Mouse (Mus musculus) stomach, postnatal 0 days (tissue): ENCODE measurements around the gene Zfp617. TPM values are rescaled to one million over a fixed set of nuclear protein-coding genes. Genes with fewer than 3 reads are reported as not detected.

ENCODE experiments used
- ATAC-seq: fragments of 200-750 bp; cut with Nextera tagmentation; 2 replicates; pipeline ENCODE4 v1.8.0; 2017; ENCODE audit not compliant: low FRiP score, low TSS enrichment
- DNase-seq: peaks from one replicate; pipeline ENCODE4 v3.0.0-alpha.2; 2016; ENCODE audit warnings: low spot score
- H3K27ac ChIP-seq: fragments of 300-500 bp; sonication (generic); replicated peaks from 2 replicates; pipeline ENCODE4 v1.5.1; 2014; ENCODE audit warnings: mild to moderate bottlenecking, control low read depth
- H3K27me3 ChIP-seq: fragments of 300-500 bp; sonication (generic); 2 replicates; pipeline ENCODE4 v1.6.1; 2014; ENCODE audit warnings: low read length; ENCODE audit not compliant: control insufficient read depth, insufficient read depth
- H3K36me3 ChIP-seq: fragments of 300-500 bp; sonication (generic); 2 replicates; pipeline ENCODE4 v1.6.1; 2014; ENCODE audit warnings: low read length, mixed read lengths; ENCODE audit not compliant: control insufficient read depth, insufficient read depth
- H3K4me1 ChIP-seq: fragments of 300-500 bp; sonication (generic); replicated peaks from 2 replicates; pipeline ENCODE4 v1.6.1; 2014; ENCODE audit warnings: antibody characterized with exemption; ENCODE audit not compliant: control insufficient read depth, insufficient read depth
- H3K4me2 ChIP-seq: fragments of 300-500 bp; sonication (generic); replicated peaks from 2 replicates; pipeline ENCODE4 v1.6.1; 2014; ENCODE audit warnings: low read depth, mild to moderate bottlenecking, control low read depth, moderate library complexity
- H3K4me3 ChIP-seq: fragments of 300-500 bp; sonication (generic); 2 replicates; pipeline ENCODE4 v1.5.1; 2014; ENCODE audit warnings: low read depth, low read length, control low read depth
- H3K9ac ChIP-seq: fragments of 300-500 bp; sonication (generic); 2 replicates; pipeline ENCODE4 v1.6.1; 2014; ENCODE audit warnings: mild to moderate bottlenecking, low read length, control low read depth, mixed read lengths
- H3K9me3 ChIP-seq: fragments of 300-500 bp; sonication (generic); 2 replicates; pipeline ENCODE4 v1.6.1; 2016; ENCODE audit warnings: low read length; ENCODE audit not compliant: control insufficient read depth
- CTCF ChIP-seq: IDR thresholded peaks from 2 replicates; pipeline ENCODE4 v1.5.1; 2016; ENCODE audit warnings: antibody characterized with exemption, low read depth, mild to moderate bottlenecking, moderate library complexity
- EP300 ChIP-seq: optimal IDR thresholded peaks from 2 replicates; pipeline ENCODE3; 2016; ENCODE audit warnings: antibody characterized with exemption
- WGBS: fragments of 180-500 bp; shearing (Covaris S2); extraction: QIAGEN DNeasy Blood & Tissue Kit; methylation state at CpG from one replicate; pipeline ENCODE4 v1.1.7; 2014; 5-methylcytosine and 5-hydroxymethylcytosine counted together
- polyA plus RNA-seq: library from polyadenylated mRNA; unstranded; fragments of >200 nt; fragmentation: Nextera tagmentation; extraction: Ambion mirVana; gene quantifications from 2 replicates; pipeline ENCODE4 v1.2.1, GENCODE M21; 2015

Gene Zfp617
- polyA plus RNA-seq, 1 experiment from 2014 or later = 11.7 TPM

- Histone ChIP-seq H3K4me3 (no peak overlapping the region), H3K27ac (no peak overlapping the region), H3K9me3 (no peaks in the 10 kb centered on the region), H3K9ac (no peak overlapping the region), H3K27me3 (no peaks in the 10 kb centered on the region), H3K36me3 (peaks cover 11% of the 10 kb centered on the region), H3K4me1 (no peaks in the 10 kb centered on the region), H3K4me2 (no peak overlapping the region)
- ATAC-seq (no peak), DNase-seq (no peak)
- WGBS = 81% methylated on average over 3 of the region's 3 CpGs
- TF ChIP-seq CTCF = no peak
- no peak for TF ChIP-seq EP300
Observed at GRCm38 (mm10) chr8:71964051-71964450, 55.6 kb downstream of the Zfp617 start.

DNA sequence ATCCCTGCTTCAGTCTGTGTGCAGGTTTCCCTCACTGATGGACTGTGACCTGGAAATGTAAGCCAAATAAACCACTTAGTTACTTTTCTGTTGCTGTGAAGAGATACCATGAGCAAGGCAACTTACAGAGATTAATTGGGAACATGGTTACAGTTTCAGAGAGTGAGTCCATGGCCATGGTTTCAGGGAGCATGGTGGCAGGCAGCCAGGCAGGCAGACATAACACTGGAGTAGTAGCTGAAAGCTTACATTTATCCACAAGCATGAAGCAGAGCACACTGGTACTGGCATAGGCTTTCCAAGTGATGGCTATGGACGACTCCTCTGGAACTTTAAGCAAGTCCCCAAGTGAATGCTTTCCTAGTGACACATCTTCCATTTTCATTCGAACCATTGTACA, 56.7 kb downstream of the Zfp617 start:
- Histone ChIP-seq H3K4me3 (no peak overlapping the region), H3K27ac (no peak overlapping the region), H3K4me1 (no peaks in the 10 kb centered on the region), H3K27me3 (no peaks in the 10 kb centered on the region), H3K36me3 (peaks cover 11% of the 10 kb centered on the region), H3K9me3 (no peaks in the 10 kb centered on the region), H3K9ac (no peak overlapping the region), H3K4me2 (no peak overlapping the region)
- DNase-seq (no peak), ATAC-seq (no peak)
- WGBS = 92% methylated on average over 2 of the region's 2 CpGs
- TF ChIP-seq EP300 = no peak
- no peak for TF ChIP-seq CTCF

GRCm38 (mm10) chr8:71966411-71966810, 58.0 kb downstream of the Zfp617 start:
- Histone ChIP-seq H3K9me3 (no peaks in the 10 kb centered on the region), H3K4me3 (no peak overlapping the region), H3K9ac (no peak overlapping the region), H3K27ac (no peak overlapping the region), H3K4me2 (no peak overlapping the region), H3K36me3 (peaks cover 11% of the 10 kb centered on the region), H3K4me1 (no peaks in the 10 kb centered on the region), H3K27me3 (no peaks in the 10 kb centered on the region)
- DNase-seq = no peak
- TF ChIP-seq EP300 (no peak), CTCF (0 out of 2 replicates have a peak, but pooled peaks have one; percentile 30)
- ATAC-seq = no peak

GRCm38 (mm10) chr8:71967261-71967660, 58.8 kb downstream of the Zfp617 start:
- 98% methylated on average over 5 of the region's 5 CpGs for WGBS
- TF ChIP-seq EP300 (no peak), CTCF (no peak)
- Histone ChIP-seq H3K27me3 (no peaks in the 10 kb centered on the region), H3K4me1 (no peaks in the 10 kb centered on the region), H3K9me3 (no peaks in the 10 kb centered on the region), H3K27ac (no peak overlapping the region), H3K4me3 (no peak overlapping the region), H3K9ac (no peak overlapping the region), H3K36me3 (peaks cover 11% of the 10 kb centered on the region), H3K4me2 (no peak overlapping the region)
- no peak for DNase-seq
- ATAC-seq = no peak

- ATAC-seq (no peak), DNase-seq (no peak)
- no peak overlapping the region for H3K27ac ChIP-seq
- no peaks in the 10 kb centered on the region for H3K9me3 ChIP-seq
- H3K27me3 ChIP-seq = no peaks in the 10 kb centered on the region
- peaks cover 11% of the 10 kb centered on the region for H3K36me3 ChIP-seq
- no peak overlapping the region for H3K9ac ChIP-seq
- H3K4me2 ChIP-seq = no peak overlapping the region
- no peak for TF ChIP-seq EP300
- no peak for TF ChIP-seq CTCF
- H3K4me3 ChIP-seq = no peak overlapping the region
- 92% methylated on average over 6 of the region's 6 CpGs for WGBS
- no peaks in the 10 kb centered on the region for H3K4me1 ChIP-seq
Observed at GRCm38 (mm10) chr8:71968100-71968499, 59.7 kb downstream of the Zfp617 start.

- no peak overlapping the region for H3K4me2 ChIP-seq
- H3K9ac ChIP-seq = no peak overlapping the region
- DNase-seq (no peak), ATAC-seq (no peak)
- H3K27ac ChIP-seq = no peak overlapping the region
- H3K27me3 ChIP-seq = no peaks in the 10 kb centered on the region
- no peaks in the 10 kb centered on the region for H3K4me1 ChIP-seq
- H3K4me3 ChIP-seq = no peak overlapping the region
- H3K36me3 ChIP-seq = peaks cover 11% of the 10 kb centered on the region
- TF ChIP-seq EP300 (no peak), CTCF (no peak)
- WGBS = 66% methylated on average over 6 of the region's 6 CpGs
- H3K9me3 ChIP-seq = no peaks in the 10 kb centered on the region
Observed at GRCm38 (mm10) chr8:71968636-71969035, 60.2 kb downstream of the Zfp617 start.
